Mouse (Mus musculus): Measurements from ENCODE around the gene Syngr1. TPM values are rescaled to one million over a fixed set of nuclear protein-coding genes. Genes with fewer than 3 reads are reported as not detected.

Syngr1 gene
- polyA plus RNA-seq, 1 experiment from 2014 or later: 10.3 TPM

DNA sequence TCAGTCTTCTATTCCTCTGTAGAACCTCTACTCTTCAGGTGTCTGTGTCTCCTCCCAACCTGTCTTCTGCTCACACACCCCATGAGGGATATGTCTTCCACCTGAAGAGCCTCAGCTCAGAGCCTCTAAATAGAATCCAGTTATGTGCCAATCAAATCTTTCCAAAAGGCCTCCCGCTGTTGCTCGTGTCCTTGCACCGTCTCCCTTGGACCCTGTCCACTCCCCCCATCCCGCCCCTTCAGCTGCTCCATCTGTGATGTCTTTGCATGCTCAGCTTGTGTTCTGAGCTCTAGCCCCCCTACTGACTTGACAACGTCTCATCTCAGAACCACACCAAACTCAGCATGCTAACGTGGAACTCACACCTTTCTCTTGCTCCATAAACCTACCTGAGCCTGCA lies 40.3 kb downstream of the Syngr1 start:
- DNase-seq: no peak
- Histone ChIP-seq H3K4me2 (ENCODE audit: low read depth, low read length) (peak overlapping the region; percentile 59; the same call in 1 of the 2 replicates), H3K4me3 (ENCODE audit: low read depth, low read length) (no peak overlapping the region), H3K27ac (ENCODE audit: low read depth) (peak overlapping the region; percentile 99), H3K9ac (replicated peaks) (0 out of 2 replicates have a peak overlapping the region, but pooled peaks have one; percentile 21), H3K27me3 (ENCODE audit: insufficient read depth, low read length) (no peaks in the 10 kb centered on the region), H3K9me3 (ENCODE audit: low read length) (no peaks in the 10 kb centered on the region), H3K4me1 (ENCODE audit: insufficient read depth) (peaks cover 56% of the 10 kb centered on the region), H3K36me3 (replicated peaks; ENCODE audit: insufficient read depth, low read length) (no peaks in the 10 kb centered on the region; the same call in 1 of the 2 replicates)
- whole genome bisulfite sequencing (ENCODE audit: insufficient replicate concordance): 59% methylated on average over 6 of the region's 6 CpGs
- ATAC-seq: no peak
- TF ChIP-seq EP300 (IDR thresholded peaks at IDR 0.05; ENCODE audit: low read depth): no peak
- TF ChIP-seq CTCF (IDR thresholded peaks at IDR 0.05; ENCODE audit: low read depth): no peak

- H3K4me2 ChIP-seq (ENCODE audit: low read depth, low read length): peak overlapping the region; percentile 83
- no peak for DNase-seq
- 71% methylated on average over 9 of the region's 9 CpGs for WGBS (ENCODE audit: insufficient replicate concordance)
- H3K36me3 ChIP-seq (replicated peaks; ENCODE audit: insufficient read depth, low read length): peaks cover 4% of the 10 kb centered on the region
- peak overlapping the region; percentile 94 for H3K4me3 ChIP-seq (ENCODE audit: low read depth, low read length)
- no peaks in the 10 kb centered on the region for H3K27me3 ChIP-seq (ENCODE audit: insufficient read depth, low read length)
- peak overlapping the region; percentile 93 for H3K9ac ChIP-seq (replicated peaks)
- no peaks in the 10 kb centered on the region for H3K9me3 ChIP-seq (ENCODE audit: low read length)
- TF ChIP-seq EP300 (IDR thresholded peaks at IDR 0.05; ENCODE audit: low read depth): no peak
- peak overlapping the region; percentile 99 for H3K27ac ChIP-seq (ENCODE audit: low read depth)
- peaks cover 61% of the 10 kb centered on the region for H3K4me1 ChIP-seq (ENCODE audit: insufficient read depth)
- ATAC-seq: no peak
Observed at GRCm38 (mm10) chr15:80132452-80132851, 41.3 kb downstream of the Syngr1 start.

- Histone ChIP-seq H3K27ac (ENCODE audit: low read depth) (peak within 1 kb of the TSS; percentile 99), H3K36me3 (replicated peaks; ENCODE audit: insufficient read depth, low read length) (peaks cover 4% of the 10 kb centered on the region), H3K4me1 (ENCODE audit: insufficient read depth) (peaks cover 66% of the 10 kb centered on the region), H3K4me3 (ENCODE audit: low read depth, low read length) (peak within 1 kb of the TSS; percentile 94), H3K4me2 (ENCODE audit: low read depth, low read length) (peak within 1 kb of the TSS; percentile 83), H3K27me3 (ENCODE audit: insufficient read depth, low read length) (no peaks in the 10 kb centered on the region), H3K9me3 (ENCODE audit: low read length) (no peaks in the 10 kb centered on the region), H3K9ac (replicated peaks) (peak within 1 kb of the TSS; percentile 93)
- TF ChIP-seq CTCF (IDR thresholded peaks at IDR 0.05; ENCODE audit: low read depth) (peak; percentile 85), EP300 (IDR thresholded peaks at IDR 0.05; ENCODE audit: low read depth) (peak; percentile 67; the same call in 1 of the 2 replicates)
- peak; percentile 91 for ATAC-seq
- DNase-seq: peak; percentile 94
- 0% methylated on average over 56 of the region's 59 CpGs for WGBS (ENCODE audit: insufficient replicate concordance)
Observed at GRCm38 (mm10) chr15:80132993-80133586, 42.0 kb downstream of the Syngr1 start, which contains the start of gene Tab1. Gene Tab1, plus strand, starts transcription at chr15:80133127.

DNA sequence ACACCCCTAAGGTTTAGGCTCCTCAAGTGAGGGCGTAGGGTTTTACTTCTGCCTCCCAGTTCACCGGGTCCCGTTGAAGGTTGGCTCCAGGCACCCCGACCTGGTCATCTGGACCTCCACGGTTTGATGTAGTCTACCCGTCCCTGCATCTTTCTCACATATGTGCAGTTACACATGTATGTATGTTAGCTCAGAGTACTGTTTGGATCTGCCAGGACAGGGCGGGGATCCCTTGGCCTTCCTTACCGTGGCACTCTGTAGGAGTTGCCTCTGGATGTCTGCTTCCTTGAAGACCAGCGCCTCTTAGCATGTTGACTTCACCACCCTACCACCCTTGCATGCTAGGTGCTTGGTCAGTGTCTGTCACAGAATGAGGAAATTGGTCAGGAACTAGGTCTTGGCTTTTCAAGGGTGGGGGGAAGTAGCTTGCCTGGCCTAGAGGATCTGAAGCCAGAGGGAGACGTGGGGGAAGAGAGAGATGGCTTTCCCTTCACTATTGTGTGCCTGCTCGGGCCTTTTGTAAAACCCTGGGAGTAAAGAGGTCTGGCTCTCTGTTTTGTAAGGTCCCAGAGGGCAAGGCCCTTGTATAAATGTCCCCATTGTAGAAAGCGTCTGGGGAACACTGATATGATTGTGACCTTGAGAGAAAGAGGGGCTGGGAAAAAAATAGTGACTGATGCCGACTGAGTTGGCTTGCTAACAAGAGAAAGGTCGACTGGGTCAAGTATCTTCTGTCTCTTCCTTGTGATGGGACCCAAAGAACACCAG lies 42.7 kb downstream of the Syngr1 start:
- Histone ChIP-seq H3K27me3 (ENCODE audit: insufficient read depth, low read length) (no peaks in the 10 kb centered on the region), H3K9me3 (ENCODE audit: low read length) (no peaks in the 10 kb centered on the region), H3K36me3 (replicated peaks; ENCODE audit: insufficient read depth, low read length) (peaks cover 4% of the 10 kb centered on the region), H3K27ac (ENCODE audit: low read depth) (peak overlapping the region; percentile 99), H3K4me2 (ENCODE audit: low read depth, low read length) (peak overlapping the region; percentile 83), H3K4me3 (ENCODE audit: low read depth, low read length) (peak overlapping the region; percentile 94), H3K9ac (replicated peaks) (peak overlapping the region; percentile 93), H3K4me1 (ENCODE audit: insufficient read depth) (peaks cover 70% of the 10 kb centered on the region)
- 3% methylated on average over 14 of the region's 14 CpGs for WGBS (ENCODE audit: insufficient replicate concordance)
- DNase-seq: peak; percentile 54
- ATAC-seq: peak; percentile 18; the same call in 1 of the 2 replicates
- TF ChIP-seq EP300 (IDR thresholded peaks at IDR 0.05; ENCODE audit: low read depth) (0 out of 2 replicates have a peak, but pooled peaks have one; percentile 18), CTCF (IDR thresholded peaks at IDR 0.05; ENCODE audit: low read depth) (no peak)

GRCm38 (mm10) chr15:80134450-80134847 lies 43.3 kb downstream of the Syngr1 start:
- peak overlapping the region; percentile 93 for H3K9ac ChIP-seq (replicated peaks)
- H3K36me3 ChIP-seq (replicated peaks; ENCODE audit: insufficient read depth, low read length): peaks cover 4% of the 10 kb centered on the region
- H3K27ac ChIP-seq (ENCODE audit: low read depth): peak overlapping the region; percentile 99
- peak overlapping the region; percentile 83 for H3K4me2 ChIP-seq (ENCODE audit: low read depth, low read length)
- 30% methylated on average over 9 of the region's 9 CpGs for WGBS (ENCODE audit: insufficient replicate concordance)
- ATAC-seq (no peak), DNase-seq (no peak)
- H3K27me3 ChIP-seq (ENCODE audit: insufficient read depth, low read length): no peaks in the 10 kb centered on the region
- no peaks in the 10 kb centered on the region for H3K9me3 ChIP-seq (ENCODE audit: low read length)
- peaks cover 69% of the 10 kb centered on the region for H3K4me1 ChIP-seq (ENCODE audit: insufficient read depth)
- H3K4me3 ChIP-seq (ENCODE audit: low read depth, low read length): peak overlapping the region; percentile 94
- TF ChIP-seq CTCF (IDR thresholded peaks at IDR 0.05; ENCODE audit: low read depth) (no peak), EP300 (IDR thresholded peaks at IDR 0.05; ENCODE audit: low read depth) (no peak)

GRCm38 (mm10) chr15:80135499-80135898 lies 44.4 kb downstream of the Syngr1 start:
- Histone ChIP-seq H3K4me3 (ENCODE audit: low read depth, low read length) (no peak overlapping the region), H3K9ac (replicated peaks) (no peak overlapping the region), H3K4me2 (ENCODE audit: low read depth, low read length) (no peak overlapping the region), H3K9me3 (ENCODE audit: low read length) (no peaks in the 10 kb centered on the region), H3K36me3 (replicated peaks; ENCODE audit: insufficient read depth, low read length) (peaks cover 5% of the 10 kb centered on the region), H3K27ac (ENCODE audit: low read depth) (no peak overlapping the region), H3K27me3 (ENCODE audit: insufficient read depth, low read length) (no peaks in the 10 kb centered on the region), H3K4me1 (ENCODE audit: insufficient read depth) (peaks cover 60% of the 10 kb centered on the region)
- DNase-seq: no peak
- TF ChIP-seq EP300 (IDR thresholded peaks at IDR 0.05; ENCODE audit: low read depth) (no peak), CTCF (IDR thresholded peaks at IDR 0.05; ENCODE audit: low read depth) (no peak)
- ATAC-seq: no peak
- WGBS (ENCODE audit: insufficient replicate concordance): 73% methylated on average over 2 of the region's 2 CpGs

All from liver, postnatal 0 days (tissue).